Mouse (Mus musculus) liver, postnatal 0 days (tissue): ENCODE results near the gene Slk.

ENCODE experiments used
- CTCF ChIP-seq: sonication (generic); IDR thresholded peaks from 2 replicates; pipeline ENCODE4 v1.5.1; 2016; ENCODE audit warnings: antibody characterized with exemption, low read depth
- EP300 ChIP-seq: IDR thresholded peaks from 2 replicates; pipeline ENCODE4 v1.6.1; 2016; ENCODE audit warnings: antibody characterized with exemption, low read depth, mild to moderate bottlenecking

GRCm38 (mm10) chr19:47652255-47652654 lies 72.8 kb downstream of the Slk start:
- TF ChIP-seq CTCF (no peak), EP300 (no peak)
